Mouse (Mus musculus): ENCODE results near the gene Gm14496. TPM values are rescaled to one million over a fixed set of nuclear protein-coding genes. Genes with fewer than 3 reads are reported as not detected.
"Not testable (repeated sequence)": the region's sequence is repeated elsewhere in the genome, so short reads cannot be mapped to it uniquely, and the experiment has no call there.

Gene Gm14496
- not detected for total RNA-seq (2021)
- long read RNA-seq, experiment 1: 0 reads
- long read RNA-seq, experiment 2: 0 reads

GRCm38 (mm10) chr2:181990829-181991228, at the start of gene Gm14496:
TSS of gene Gm14496 (plus strand) at chr2:181991129.
- intact Hi-C loops (cut with DNase I; ENCODE audit: low total_unique reads): no loop called here

GRCm38 (mm10) chr2:181952747-181953680, 37.9 kb upstream of the Gm14496 start:
- DNase-seq; intact Hi-C loops (cut with DNase I; ENCODE audit: low total_unique reads): not testable (repeated sequence)

More at GRCm38 (mm10) chr2:181990829-181991228, at the start of gene Gm14496:
- DNase-seq: no peak

- no peak for DNase-seq
- intact Hi-C loops (cut with DNase I; ENCODE audit: low total_unique reads): no loop called here
These were observed 22.5 kb upstream of the Gm14496 start for GRCm38 (mm10) chr2:181968395-181968794.

DNA sequence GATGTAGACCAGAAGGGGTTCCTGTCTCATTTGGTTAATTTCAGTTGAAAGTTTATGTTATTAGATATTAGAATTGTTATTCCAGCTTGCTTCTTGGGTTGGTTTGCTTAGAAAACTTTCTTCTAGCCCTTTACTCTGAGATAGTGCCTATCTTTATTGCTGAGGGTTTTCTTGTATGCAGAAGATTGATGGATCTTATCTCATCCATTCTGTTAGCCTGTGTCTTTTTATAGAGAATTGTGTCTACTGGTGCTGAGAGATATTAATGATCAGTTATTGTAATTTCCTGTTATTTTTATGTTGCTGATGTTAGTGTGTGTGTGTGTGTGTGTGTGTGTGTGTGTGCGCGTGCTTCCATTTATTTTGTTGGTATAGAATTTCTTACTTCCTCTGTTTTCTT, 21.7 kb upstream of the Gm14496 start:
- no peak for DNase-seq
- intact Hi-C loops (cut with DNase I; ENCODE audit: low total_unique reads): no loop called here

GRCm38 (mm10) chr2:181981969-181982368, 9.0 kb upstream of the Gm14496 start:
- intact Hi-C loops (cut with DNase I; ENCODE audit: low total_unique reads); DNase-seq: not testable (repeated sequence)

Other genes starting within 250 kb of the Gm14496 start
- gene Myt1, start 227.8 kb upstream of the Gm14496 start, total RNA-seq (2021): not detected
- 10 to 100 TPM; 18.3 to 30.7 TPM for gene Pcmtd2, start 153.3 kb upstream of the Gm14496 start, total RNA-seq (2021)
- 10 to 100 TPM in 1 of 2 experiments, 1 to 10 TPM in 1; 9.2 to 10.1 TPM for gene Polr3k, start 126.8 kb upstream of the Gm14496 start, total RNA-seq (2021)

Data from gastrocnemius, postnatal 14 days (tissue).